Mouse (Mus musculus): ENCODE results near the gene Ntsr2. TPM values are rescaled to one million over a fixed set of nuclear protein-coding genes. Genes with fewer than 3 reads are reported as not detected.
"Not testable (repeated sequence)": the region's sequence is repeated elsewhere in the genome, so short reads cannot be mapped to it uniquely, and the experiment has no call there.

The Ntsr2 gene
- polyA plus RNA-seq, 1 experiment from 2014 or later, result not detected

DNA sequence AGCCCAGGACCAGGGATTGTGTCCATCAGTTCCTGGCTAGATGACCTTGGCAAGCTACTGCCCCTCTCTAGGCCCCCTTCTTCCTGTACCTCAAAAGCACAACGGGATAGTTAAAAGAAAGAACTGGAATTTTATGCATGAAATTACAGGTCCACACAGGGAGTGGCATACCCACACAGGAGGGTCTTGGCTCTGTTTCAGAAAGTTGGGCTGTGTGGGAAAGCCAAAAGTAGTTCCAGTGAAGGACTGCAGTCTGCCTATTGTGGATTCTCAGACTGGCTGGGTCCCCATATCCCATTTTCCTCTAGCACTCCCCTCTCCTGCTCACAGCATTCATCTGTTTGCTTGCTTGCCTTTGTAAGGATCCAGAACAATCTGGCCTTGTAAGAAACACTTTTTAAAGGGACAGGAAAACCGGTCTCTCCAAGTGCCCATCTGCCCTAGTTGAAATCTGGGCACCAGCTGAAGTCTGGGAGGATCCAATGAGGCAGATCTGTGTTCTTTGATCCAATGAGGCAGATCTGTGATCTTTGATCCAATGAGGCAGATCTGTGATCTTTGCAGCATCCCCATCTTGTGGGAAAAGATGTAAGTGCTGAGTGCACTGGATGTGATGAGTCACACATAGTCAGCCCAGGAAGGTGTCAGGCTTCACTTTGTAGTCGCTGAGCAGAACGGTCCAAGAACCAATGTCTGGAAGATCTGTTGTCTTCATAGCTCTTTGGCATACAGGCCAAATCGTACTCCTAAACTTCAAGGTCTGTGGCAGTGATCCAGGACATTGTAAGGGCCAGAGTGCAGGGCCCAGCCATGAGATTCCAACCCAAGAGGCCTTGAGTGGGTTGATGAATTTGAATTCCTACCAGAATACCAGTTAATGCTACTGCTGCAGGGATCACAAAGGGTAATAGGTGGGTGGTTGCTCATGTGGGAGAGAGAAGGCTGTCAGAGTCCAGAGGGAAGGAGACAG is 4.0 kb downstream of the Ntsr2 start:
- no peak overlapping the region for H3K27ac ChIP-seq
- no peaks in the 10 kb centered on the region for H3K36me3 ChIP-seq
- no peak for ATAC-seq
- H3K9ac ChIP-seq, result no peak overlapping the region
- no peak overlapping the region for H3K4me2 ChIP-seq
- H3K27me3 ChIP-seq (replicated peaks), result peaks cover 36% of the 10 kb centered on the region
- no peak overlapping the region for H3K4me3 ChIP-seq
- no peaks in the 10 kb centered on the region for H3K9me3 ChIP-seq (replicated peaks)
- peaks cover 4% of the 10 kb centered on the region; the same call in 1 of the 2 replicates for H3K4me1 ChIP-seq
- 54% methylated on average over 5 of the region's 5 CpGs for WGBS (ENCODE audit: insufficient replicate concordance)

DNA sequence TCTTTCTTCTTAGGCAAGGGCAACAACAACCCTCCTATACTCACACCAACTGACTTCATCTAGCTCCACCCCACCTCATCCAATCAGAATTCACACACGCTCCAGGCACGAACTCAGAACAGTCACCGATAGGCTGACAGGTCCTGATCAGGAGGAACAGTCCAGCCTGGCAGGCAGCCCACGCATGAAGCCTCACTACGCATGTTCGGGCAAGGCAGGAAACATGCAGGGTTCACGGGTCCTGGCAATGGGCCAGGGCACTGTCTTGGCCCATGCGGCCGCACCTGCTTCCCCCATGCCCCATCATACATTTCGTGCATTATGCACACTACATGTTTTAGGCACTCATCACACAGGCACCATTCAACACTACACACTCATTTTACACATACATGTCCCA is 8.3 kb downstream of the Ntsr2 start:
- Histone ChIP-seq H3K4me3 (no peak overlapping the region), H3K9me3 (replicated peaks) (no peaks in the 10 kb centered on the region), H3K36me3 (no peaks in the 10 kb centered on the region), H3K27ac (no peak overlapping the region), H3K9ac (no peak overlapping the region), H3K27me3 (replicated peaks) (0 out of 2 replicates have a peak, but pooled peaks cover 3% of the 10 kb centered on the region), H3K4me1 (no peaks in the 10 kb centered on the region), H3K4me2 (no peak overlapping the region)
- ATAC-seq, result no peak
- WGBS (ENCODE audit: insufficient replicate concordance), result 69% methylated on average over 10 of the region's 10 CpGs

DNA sequence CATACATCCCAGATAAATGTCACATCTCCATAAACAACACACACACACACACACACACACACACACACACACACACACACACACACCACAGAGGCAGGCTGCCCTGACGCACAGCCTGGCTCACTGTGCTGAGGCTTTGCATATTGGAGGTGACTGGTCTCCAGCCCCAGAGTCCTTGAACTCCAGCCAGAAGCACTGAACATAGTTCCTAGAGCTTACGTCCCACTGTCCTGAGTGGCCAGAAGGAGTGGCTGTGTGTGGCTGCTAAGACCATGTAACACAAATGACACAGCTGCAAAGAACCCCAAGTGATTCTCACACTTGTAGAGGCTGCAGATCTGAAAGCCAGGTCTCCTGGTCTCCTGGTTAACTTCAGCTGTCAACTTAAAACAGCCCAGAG is 8.8 kb downstream of the Ntsr2 start:
- Histone ChIP-seq H3K9ac (no peak overlapping the region), H3K9me3 (replicated peaks) (no peaks in the 10 kb centered on the region), H3K27ac (no peak overlapping the region), H3K27me3 (replicated peaks) (0 out of 2 replicates have a peak, but pooled peaks cover 3% of the 10 kb centered on the region), H3K4me2 (no peak overlapping the region), H3K4me3 (no peak overlapping the region), H3K4me1 (no peaks in the 10 kb centered on the region), H3K36me3 (no peaks in the 10 kb centered on the region)
- ATAC-seq, result no peak
- 70% methylated on average over 2 of the region's 2 CpGs for WGBS (ENCODE audit: insufficient replicate concordance)

DNA sequence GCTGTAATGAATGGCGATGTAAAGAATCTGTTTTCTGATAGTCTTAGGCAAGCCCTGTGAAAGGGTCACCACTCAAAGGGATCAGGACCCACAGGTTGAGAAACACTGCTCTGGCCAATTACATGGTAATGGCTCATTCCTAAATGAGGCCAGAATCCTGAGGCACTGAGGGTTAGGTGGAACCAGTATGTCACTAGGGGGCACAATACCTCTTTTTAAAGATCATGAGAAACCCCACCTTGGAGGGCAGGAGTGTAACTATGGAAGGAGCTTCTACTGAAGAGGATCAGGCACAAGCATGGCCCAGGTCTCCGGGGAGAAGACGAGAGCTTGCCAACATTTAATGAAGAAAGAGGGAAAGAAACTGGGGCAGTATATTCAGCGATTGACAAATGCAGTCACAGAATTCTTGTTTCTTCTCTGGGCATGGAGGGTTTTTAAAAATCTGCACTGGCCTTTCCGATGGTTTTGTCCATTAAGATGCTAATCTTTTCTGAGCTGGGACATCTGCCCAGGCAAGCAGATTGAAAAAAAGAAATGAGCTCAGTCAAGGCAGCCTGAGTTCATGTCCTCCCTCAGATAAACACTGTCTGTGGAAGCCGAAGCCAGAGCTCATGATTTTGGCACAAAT is 9.9 kb downstream of the Ntsr2 start:
- Histone ChIP-seq H3K4me3 (no peak overlapping the region), H3K27ac (no peak overlapping the region), H3K9ac (no peak overlapping the region), H3K27me3 (replicated peaks) (0 out of 2 replicates have a peak, but pooled peaks cover 3% of the 10 kb centered on the region), H3K4me2 (no peak overlapping the region), H3K36me3 (no peaks in the 10 kb centered on the region), H3K4me1 (no peaks in the 10 kb centered on the region), H3K9me3 (replicated peaks) (no peaks in the 10 kb centered on the region)
- WGBS (ENCODE audit: insufficient replicate concordance), result 56% methylated on average over 6 of the region's 6 CpGs
- no peak for ATAC-seq

DNA sequence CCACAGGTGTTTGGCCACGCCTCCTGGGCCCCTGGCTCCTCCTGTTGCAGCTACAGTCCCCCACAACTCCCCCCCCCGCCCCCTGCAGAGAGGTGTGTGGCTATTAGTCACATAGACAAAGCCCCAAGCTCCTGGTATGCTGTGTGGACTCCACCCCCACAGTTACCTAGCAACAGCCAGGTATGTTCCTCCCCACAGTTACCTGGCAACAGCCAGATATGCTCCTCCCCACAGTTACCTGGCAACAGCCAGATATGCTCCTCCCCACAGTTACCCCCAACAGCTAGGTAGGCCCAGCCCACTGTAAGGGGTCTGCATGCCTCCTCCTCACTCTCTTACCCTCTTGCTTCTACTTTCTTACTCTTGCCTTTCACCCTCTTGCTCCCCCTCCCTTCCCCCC is 11.8 kb downstream of the Ntsr2 start:
- Histone ChIP-seq H3K27me3 (replicated peaks) (0 out of 2 replicates have a peak, but pooled peaks cover 3% of the 10 kb centered on the region), H3K36me3 (no peaks in the 10 kb centered on the region), H3K9ac (no peak overlapping the region), H3K27ac (no peak overlapping the region), H3K9me3 (replicated peaks) (no peaks in the 10 kb centered on the region), H3K4me1 (no peaks in the 10 kb centered on the region), H3K4me3 (no peak overlapping the region), H3K4me2 (no peak overlapping the region)
- no peak for ATAC-seq
- WGBS (ENCODE audit: insufficient replicate concordance), result 20% methylated on average over 2 of the region's 2 CpGs

DNA sequence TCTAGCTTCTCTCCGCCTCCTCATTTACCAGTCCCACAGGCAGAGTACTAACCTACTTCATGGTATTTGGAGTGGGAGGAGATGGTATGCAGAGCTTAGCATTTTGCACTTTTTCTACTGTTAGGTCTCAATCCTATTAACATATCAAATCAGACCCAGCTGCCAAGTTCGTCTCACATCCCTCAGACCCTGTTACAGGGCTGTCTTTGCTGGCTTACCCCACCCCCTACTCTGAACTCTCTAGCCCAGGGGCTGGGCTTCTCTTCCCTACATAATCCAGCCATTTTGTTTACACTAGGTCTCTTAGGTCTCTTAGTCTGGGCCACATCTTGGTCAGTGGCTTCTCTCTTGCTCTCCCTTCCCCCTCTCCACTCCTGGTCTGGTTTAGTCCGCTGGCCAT is 16.0 kb downstream of the Ntsr2 start:
- Histone ChIP-seq H3K4me1 (no peaks in the 10 kb centered on the region), H3K36me3 (no peaks in the 10 kb centered on the region), H3K4me3 (no peak overlapping the region), H3K27ac (no peak overlapping the region), H3K9ac (no peak overlapping the region), H3K9me3 (replicated peaks) (no peaks in the 10 kb centered on the region), H3K27me3 (replicated peaks) (no peaks in the 10 kb centered on the region), H3K4me2 (no peak overlapping the region)
- ATAC-seq, result no peak
- WGBS (ENCODE audit: insufficient replicate concordance), result 64% methylated on average over 3 of the region's 3 CpGs

DNA sequence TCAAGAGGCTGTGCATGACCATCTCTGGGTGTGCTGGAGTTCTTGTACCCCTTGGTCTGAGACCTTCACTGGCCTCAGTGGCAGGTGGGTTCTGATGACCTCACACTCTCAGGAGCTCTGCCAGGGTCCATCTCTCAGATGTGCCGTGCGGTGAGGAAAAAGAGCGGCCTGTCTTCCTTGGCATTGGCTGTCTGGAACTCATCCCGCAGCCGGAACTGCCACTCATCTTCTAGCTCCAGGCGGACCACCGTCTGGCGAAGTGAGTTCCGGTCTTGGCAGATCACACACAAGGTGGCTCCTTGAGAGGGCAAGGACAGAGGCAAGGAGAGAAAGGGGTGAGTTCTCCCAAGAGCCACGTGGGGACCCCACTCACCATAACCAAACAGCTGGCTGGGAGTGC is 19.1 kb downstream of the Ntsr2 start:
- Histone ChIP-seq H3K27ac (no peak overlapping the region), H3K9me3 (replicated peaks) (no peaks in the 10 kb centered on the region), H3K36me3 (no peaks in the 10 kb centered on the region), H3K9ac (no peak overlapping the region), H3K4me1 (no peaks in the 10 kb centered on the region), H3K4me2 (no peak overlapping the region), H3K4me3 (no peak overlapping the region), H3K27me3 (replicated peaks) (no peaks in the 10 kb centered on the region)
- ATAC-seq, result no peak
- WGBS (ENCODE audit: insufficient replicate concordance), result 89% methylated on average over 10 of the region's 10 CpGs

DNA sequence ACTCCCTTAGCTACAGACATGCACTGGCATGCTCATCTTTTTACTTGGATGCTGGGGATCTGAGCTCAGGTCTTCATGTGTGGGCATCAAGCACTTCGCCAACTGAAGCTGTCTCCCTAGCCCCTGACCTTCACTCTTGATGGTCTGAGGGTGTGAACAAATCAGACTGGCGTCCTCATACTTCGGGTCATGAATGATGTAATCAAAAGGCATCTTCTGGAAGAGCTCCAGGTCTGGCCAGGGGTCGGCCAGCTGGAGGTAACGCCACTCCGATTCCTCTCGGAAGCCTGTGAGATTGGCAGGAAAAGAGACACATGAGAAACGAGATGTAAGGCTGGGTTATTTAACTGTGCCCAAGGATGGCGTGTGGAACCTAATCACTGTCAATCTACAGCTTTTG is 37.4 kb downstream of the Ntsr2 start:
- Histone ChIP-seq H3K4me2 (no peak overlapping the region), H3K4me1 (no peaks in the 10 kb centered on the region), H3K27me3 (replicated peaks) (no peaks in the 10 kb centered on the region), H3K9ac (no peak overlapping the region), H3K36me3 (no peaks in the 10 kb centered on the region), H3K27ac (no peak overlapping the region), H3K9me3 (replicated peaks) (no peaks in the 10 kb centered on the region), H3K4me3 (no peak overlapping the region)
- ATAC-seq, result no peak
- WGBS (ENCODE audit: insufficient replicate concordance), result 76% methylated on average over 9 of the region's 9 CpGs

DNA sequence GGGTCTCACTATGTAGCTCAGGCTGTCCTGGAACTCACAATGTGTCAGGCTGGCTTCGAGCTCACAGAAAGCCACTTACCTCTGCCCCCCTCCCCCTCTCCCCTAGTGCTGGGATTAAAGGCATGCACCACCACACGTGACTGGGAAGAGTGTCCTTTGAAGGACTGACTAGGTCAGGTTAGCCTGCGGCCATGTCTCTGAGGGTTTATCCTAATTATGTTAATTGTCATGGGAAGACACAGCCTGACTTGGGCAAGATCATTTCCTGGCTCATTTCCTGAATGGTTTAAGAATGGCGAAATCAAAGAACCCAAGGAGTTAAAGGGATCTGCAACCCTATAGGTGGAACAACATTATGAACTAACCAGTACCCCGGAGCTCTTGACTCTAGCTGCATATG is 41.6 kb downstream of the Ntsr2 start:
- H3K9ac ChIP-seq, result no peak overlapping the region
- ATAC-seq, result no peak
- no peak overlapping the region for H3K27ac ChIP-seq
- no peak overlapping the region for H3K4me2 ChIP-seq
- H3K27me3 ChIP-seq (replicated peaks), result no peaks in the 10 kb centered on the region
- no peaks in the 10 kb centered on the region for H3K9me3 ChIP-seq (replicated peaks)
- no peak overlapping the region for H3K4me3 ChIP-seq
- no peaks in the 10 kb centered on the region for H3K36me3 ChIP-seq
- WGBS (ENCODE audit: insufficient replicate concordance), result 51% methylated on average over 5 of the region's 5 CpGs
- no peaks in the 10 kb centered on the region for H3K4me1 ChIP-seq

DNA sequence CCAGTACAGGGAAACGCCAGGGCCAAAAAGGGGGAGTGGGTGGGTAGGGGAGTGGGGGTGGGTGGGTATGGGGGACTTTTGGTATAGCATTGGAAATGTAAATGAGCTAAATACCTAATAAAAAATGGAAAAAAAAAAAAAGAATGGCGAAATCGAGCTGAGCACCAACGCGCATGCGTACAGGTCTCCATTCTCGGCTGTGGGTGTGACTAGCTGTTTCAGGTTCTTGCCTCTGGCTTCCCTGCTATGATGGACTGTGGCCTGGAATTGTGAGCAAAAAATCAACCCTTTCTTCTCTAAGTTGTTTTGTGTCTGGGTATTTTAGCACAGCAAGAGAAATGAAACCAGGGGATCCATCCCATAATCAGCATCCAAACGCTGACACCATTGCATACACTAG is 42.1 kb downstream of the Ntsr2 start:
- not testable (repeated sequence) for ATAC-seq
- 87% methylated on average over 7 of the region's 8 CpGs for WGBS (ENCODE audit: insufficient replicate concordance)

DNA sequence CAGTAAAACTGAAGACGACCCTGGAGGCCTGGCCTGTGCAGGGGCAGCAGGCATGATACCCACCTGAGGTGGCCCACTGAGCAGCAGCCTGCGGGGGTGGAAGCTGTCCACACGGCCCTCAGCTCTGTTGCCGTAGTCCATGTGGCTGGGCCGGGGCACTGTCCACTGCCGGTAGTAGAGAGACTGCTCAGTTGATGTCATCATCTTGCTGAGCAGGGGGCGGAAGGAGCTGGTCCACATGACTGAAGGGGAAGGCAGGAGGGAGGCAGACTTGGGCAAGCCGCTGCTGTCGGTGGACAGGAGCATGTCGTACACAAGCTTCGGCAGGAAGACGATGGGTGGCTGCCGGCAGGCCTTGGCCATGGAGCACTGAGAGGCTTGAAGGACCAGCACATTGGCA is 43.0 kb downstream of the Ntsr2 start:
- Histone ChIP-seq H3K9ac (no peak overlapping the region), H3K4me1 (no peaks in the 10 kb centered on the region), H3K4me2 (no peak overlapping the region), H3K27me3 (replicated peaks) (no peaks in the 10 kb centered on the region), H3K36me3 (no peaks in the 10 kb centered on the region), H3K4me3 (no peak overlapping the region), H3K27ac (no peak overlapping the region), H3K9me3 (replicated peaks) (no peaks in the 10 kb centered on the region)
- no peak for ATAC-seq
- WGBS (ENCODE audit: insufficient replicate concordance), result 80% methylated on average over 13 of the region's 13 CpGs

More for the DNA sequence above, 42.1 kb downstream of the Ntsr2 start:
- not testable (repeated sequence) for H3K4me3 ChIP-seq; H3K9ac ChIP-seq; H3K4me1 ChIP-seq; H3K9me3 ChIP-seq (replicated peaks); H3K4me2 ChIP-seq; H3K27me3 ChIP-seq (replicated peaks); H3K27ac ChIP-seq; H3K36me3 ChIP-seq

DNA sequence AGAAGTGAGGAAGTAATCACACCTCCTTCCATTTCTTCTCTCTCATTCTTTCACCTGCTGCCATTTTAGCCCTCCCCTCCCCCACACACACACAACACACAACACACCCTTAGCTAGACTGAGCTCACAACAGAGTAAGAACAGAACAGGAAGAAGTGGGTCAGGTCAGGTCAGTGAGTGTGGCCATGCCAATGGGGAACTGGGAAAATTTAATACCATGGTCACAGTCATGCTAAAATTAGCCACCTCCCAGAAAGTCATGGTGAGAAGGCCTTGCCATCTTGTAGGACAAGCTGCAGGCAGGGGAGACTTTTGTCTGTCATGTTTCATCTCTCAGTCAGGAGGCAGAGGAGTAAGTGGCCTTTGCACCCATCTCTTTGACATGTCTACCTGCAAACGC is 45.5 kb downstream of the Ntsr2 start:
- Histone ChIP-seq H3K9me3 (replicated peaks) (no peaks in the 10 kb centered on the region), H3K4me1 (no peaks in the 10 kb centered on the region), H3K4me2 (no peak overlapping the region), H3K9ac (no peak overlapping the region), H3K36me3 (no peaks in the 10 kb centered on the region), H3K27me3 (replicated peaks) (no peaks in the 10 kb centered on the region), H3K27ac (no peak overlapping the region), H3K4me3 (no peak overlapping the region)
- no peak for ATAC-seq
- 68% methylated on average over 1 of the region's 1 CpGs for WGBS (ENCODE audit: insufficient replicate concordance)
